Mouse (Mus musculus) liver, adult 10 weeks (tissue): ENCODE measurements around the gene Ttll13. TPM values are rescaled to one million over a fixed set of nuclear protein-coding genes. Genes with fewer than 3 reads are reported as not detected.

Experiments used
- polyA plus RNA-seq: library from polyadenylated mRNA; stranded (reverse); fragments of 350-450 nt; fragmentation: Illumina TruSeq; extraction: RNeasy Lipid Tissue Mini Kit (QIAGEN cat#74804); gene quantifications from one replicate; pipeline ENCODE4 v1.2.3, GENCODE M21; 2014; ENCODE audit warnings: low read depth, low replicate concordance

The Ttll13 gene
- 0.24 TPM for polyA plus RNA-seq

DNA sequence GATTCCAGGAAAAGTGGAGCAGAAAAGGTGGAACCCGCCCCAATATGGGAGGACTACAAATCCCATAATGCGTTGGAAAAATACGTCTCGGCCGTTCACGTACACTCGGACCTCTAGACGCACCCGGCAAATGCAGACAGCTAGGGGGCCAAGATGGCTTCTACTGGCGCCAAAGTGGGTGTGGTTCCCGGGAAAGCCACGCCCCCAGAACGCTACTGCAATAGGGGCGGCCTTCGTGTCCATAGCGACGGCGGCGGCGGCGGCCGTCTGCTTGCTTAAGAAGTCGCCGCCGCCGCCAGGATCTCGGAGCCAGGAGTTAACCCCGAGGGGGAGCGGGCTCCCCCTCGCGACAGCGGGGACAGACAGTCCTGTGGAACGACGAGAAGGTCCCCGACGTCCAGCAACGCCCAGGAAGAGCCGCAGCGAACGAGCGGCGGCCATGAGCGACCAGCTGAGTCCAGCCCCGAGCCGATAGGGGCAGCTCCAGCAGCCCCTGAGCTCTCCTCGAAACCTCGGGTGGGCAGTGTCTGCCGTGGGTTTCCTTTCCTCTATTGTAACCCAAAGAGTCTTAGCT is at the start of gene Ttll13:
Gene Ttll13 (plus strand): TSS at position 229 of the 574 bp plus-strand sequence.

DNA sequence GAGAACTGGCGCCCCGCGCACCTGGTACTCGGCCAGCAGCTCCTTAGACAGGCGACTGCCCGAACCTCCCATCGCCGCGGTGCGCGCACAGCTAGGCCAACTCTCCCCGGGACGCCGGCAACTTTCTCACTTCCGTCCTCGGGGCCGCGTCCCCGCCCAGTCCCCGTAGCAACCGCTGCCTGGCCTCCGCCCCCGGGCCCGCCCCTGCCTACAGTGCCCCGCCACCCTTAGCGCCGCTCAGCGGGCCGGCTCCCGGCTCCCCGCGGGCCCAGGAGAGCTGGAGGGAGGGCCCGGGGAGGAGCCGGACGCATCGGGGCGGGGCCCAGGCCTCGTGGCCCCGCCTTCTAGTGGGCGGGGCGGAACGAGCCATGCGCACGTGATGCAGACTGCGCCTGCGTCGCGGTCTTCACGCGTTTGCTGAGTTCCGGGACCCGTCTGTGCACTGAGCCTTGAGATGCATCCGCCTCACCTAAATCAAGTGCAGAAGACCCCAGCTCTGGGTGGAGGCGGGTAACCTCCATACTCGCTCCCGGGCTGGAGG is 13.6 kb upstream of the Ttll13 start, which contains the start of the genes Cib1 and Gdpgp1:
Gene Cib1 (minus strand): TSS at position 325 of the 541 bp plus-strand sequence.
Gene Gdpgp1 (plus strand): TSS at position 377 of the 541 bp plus-strand sequence.

DNA sequence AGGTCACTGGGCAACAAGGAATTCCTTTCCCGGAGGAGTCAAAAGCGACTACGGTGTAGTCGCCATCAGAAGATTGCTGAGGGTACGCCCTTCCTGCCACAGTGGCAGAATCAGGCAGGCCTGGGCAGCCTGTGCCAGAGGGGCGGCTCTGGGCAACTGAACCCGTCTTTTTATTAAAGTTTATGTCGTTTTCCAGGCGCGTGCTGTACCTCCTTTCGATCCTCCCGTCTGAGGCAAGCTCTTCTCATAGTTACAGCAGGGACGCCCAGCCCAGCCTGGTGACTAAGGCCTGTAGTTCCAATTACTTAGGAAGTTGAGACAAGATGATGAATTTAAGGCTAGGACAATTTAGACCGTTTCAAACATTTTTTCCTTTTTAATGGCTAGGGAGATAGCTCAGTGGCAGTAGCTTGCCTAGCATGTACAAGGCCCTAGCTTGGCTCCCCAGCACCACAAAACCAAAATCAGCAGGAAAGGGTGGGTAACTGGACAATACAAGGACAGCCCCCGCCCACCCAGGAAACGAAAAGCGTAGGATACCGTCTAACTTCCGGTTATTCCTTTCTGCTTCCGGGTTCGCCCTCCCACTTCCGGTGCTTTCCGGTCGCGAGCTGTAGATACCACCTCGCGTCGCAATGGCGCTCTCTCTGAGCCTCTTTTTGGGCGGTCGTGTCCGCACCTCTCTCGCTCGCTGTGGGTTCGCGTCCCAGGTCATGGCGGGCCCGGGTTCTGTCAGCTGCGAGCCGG is 14.6 kb downstream of the Ttll13 start, which contains the start of gene Ngrn:
Gene Ngrn (plus strand): TSS at position 591 of the 747 bp plus-strand sequence.

DNA sequence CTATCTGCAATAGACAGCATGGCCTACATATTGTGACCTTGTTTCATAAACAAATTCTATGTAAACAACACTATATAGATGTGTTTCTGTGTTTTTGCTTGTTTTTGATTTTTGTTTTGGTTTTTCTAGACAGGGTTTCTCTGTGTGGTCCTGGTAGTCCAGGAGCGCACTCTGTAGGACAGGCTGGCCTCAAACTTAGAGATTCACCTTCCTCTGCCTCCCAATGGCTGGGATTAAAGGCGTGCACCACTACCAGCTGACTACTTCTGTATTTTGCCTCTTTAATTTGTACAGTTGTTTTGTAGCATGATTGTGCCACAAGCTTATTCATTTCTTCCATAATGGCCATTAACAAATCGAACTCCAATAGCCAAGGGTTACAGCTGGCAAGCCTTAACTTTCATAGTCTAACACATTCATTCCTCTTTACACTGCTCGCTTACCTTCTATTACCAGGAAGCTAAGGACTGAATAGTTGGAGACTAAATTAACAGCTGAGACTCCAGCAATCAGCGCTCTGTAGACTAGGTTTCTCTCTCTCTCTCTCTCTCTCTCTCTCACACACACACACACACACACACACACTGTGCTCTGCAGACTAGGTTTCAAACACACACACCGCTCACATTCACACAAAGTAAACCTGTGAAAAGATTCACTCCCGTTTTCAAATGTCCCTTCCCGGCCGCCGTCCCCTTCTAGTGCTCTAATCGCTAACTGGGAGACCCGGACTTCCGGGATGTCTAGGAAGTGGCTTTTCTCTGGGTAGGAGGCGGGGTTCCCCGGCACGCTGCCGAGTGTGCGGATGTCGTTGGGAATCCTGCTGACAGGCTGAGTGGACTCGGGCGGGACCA is 22.9 kb downstream of the Ttll13 start, which contains the start of gene Vps33b:
Gene Vps33b (plus strand): TSS at position 753 of the 854 bp plus-strand sequence.

DNA sequence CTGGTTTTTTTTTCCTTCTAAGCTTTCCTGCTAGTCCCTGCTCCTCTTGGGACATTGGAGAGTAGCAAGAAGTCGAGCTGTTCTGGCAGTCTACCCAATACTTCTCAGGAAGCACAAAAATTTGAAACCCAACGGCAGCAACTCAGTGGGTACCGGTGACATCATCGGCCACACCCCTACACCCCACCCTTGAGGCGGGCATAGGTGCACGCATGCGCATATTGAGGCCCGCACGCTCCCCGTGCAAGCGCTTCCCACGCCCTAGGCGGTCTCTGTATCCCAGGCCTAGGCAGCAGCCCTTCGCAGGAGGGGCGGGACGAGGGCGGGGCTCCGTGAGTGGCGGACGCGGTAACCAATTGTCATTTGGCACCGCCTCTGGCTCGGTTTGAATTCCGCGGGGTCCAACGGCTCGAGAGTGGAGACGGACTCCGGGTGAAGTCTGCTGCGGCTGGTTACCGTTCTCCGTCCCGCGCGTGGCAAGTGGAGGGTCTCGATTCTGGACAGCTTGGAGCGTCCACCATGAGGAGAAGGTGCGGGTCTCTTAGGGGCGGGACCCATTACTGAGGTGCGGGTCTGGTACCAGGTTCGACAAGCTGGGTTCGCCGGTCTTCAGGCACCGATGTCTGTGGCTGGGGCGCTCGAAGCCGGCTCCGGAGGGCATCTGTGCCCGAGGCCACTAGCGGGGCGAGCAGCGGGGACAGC is 48.0 kb downstream of the Ttll13 start, which contains the start of gene Prc1:
Gene Prc1 (plus strand): TSS at position 389 of the 702 bp plus-strand sequence.

Other genes with a start within 250 kb of the Ttll13 start
- gene Zfp710, start 221.6 kb upstream of the Ttll13 start, polyA plus RNA-seq: 0.64 TPM
- gene Idh2, start 131.0 kb upstream of the Ttll13 start, polyA plus RNA-seq: 20.2 TPM
- gene Sema4b, start 59.5 kb upstream of the Ttll13 start, polyA plus RNA-seq: 0.42 TPM
- gene Cib1, start 13.6 kb upstream of the Ttll13 start, polyA plus RNA-seq: 18.7 TPM
- 1.2 TPM for gene Gdpgp1, start 13.5 kb upstream of the Ttll13 start, polyA plus RNA-seq
- 8.6 TPM for gene Ngrn, start 14.8 kb downstream of the Ttll13 start, polyA plus RNA-seq
- gene Vps33b, start 23.3 kb downstream of the Ttll13 start, polyA plus RNA-seq: 2.4 TPM
- gene Prc1, start 48.1 kb downstream of the Ttll13 start, polyA plus RNA-seq: 0.40 TPM
- 3.3 TPM for gene Rccd1, start 78.1 kb downstream of the Ttll13 start, polyA plus RNA-seq
- gene Unc45a, start 94.6 kb downstream of the Ttll13 start, polyA plus RNA-seq: 1.1 TPM
- gene Hddc3, start 96.7 kb downstream of the Ttll13 start, polyA plus RNA-seq: 2.6 TPM
- 7.8 TPM for gene Man2a2, start 125.0 kb downstream of the Ttll13 start, polyA plus RNA-seq
- gene Fes, start 141.6 kb downstream of the Ttll13 start, polyA plus RNA-seq: 0.45 TPM
- 4.3 TPM for gene Furin, start 159.1 kb downstream of the Ttll13 start, polyA plus RNA-seq